Mouse (Mus musculus) hindbrain, embryonic 13.5 days (tissue): ENCODE results near the gene Rspo4. TPM values are rescaled to one million over a fixed set of nuclear protein-coding genes. Genes with fewer than 3 reads are reported as not detected.
A peak's percentile ranks its signal among the peaks of the same experiment; 100 is the strongest.

Experiments used
- ATAC-seq: fragments of 200-750 bp; cut with Nextera tagmentation; 2 replicates; pipeline ENCODE4 v1.8.0; 2017; ENCODE audit warnings: moderate TSS enrichment; ENCODE audit not compliant: low FRiP score
- H3K27ac ChIP-seq: fragments of 300-500 bp; sonication (generic); 2 replicates; pipeline ENCODE4 v1.5.1; 2015; ENCODE audit warnings: inconsistent platforms, mild to moderate bottlenecking, moderate library complexity
- H3K27me3 ChIP-seq: fragments of 300-500 bp; sonication (generic); 2 replicates; pipeline ENCODE4 v1.6.1; 2015; ENCODE audit warnings: mild to moderate bottlenecking, inconsistent platforms
- H3K36me3 ChIP-seq: fragments of 300-500 bp; sonication (generic); 2 replicates; pipeline ENCODE4 v1.6.1; 2015; ENCODE audit warnings: mild to moderate bottlenecking, inconsistent platforms
- H3K4me1 ChIP-seq: fragments of 300-500 bp; sonication (generic); replicated peaks from 2 replicates; pipeline ENCODE4 v1.6.1; 2015; ENCODE audit warnings: inconsistent platforms
- H3K4me2 ChIP-seq: fragments of 300-500 bp; sonication (generic); 2 replicates; pipeline ENCODE4 v1.6.1; 2015; ENCODE audit warnings: inconsistent platforms, mild to moderate bottlenecking, moderate library complexity
- H3K4me3 ChIP-seq: fragments of 300-500 bp; sonication (generic); 2 replicates; pipeline ENCODE4 v1.5.1; 2015; ENCODE audit warnings: mild to moderate bottlenecking, inconsistent platforms
- H3K9ac ChIP-seq: fragments of 300-500 bp; sonication (generic); 2 replicates; pipeline ENCODE4 v1.6.1; 2015; ENCODE audit warnings: mild to moderate bottlenecking, inconsistent platforms
- H3K9me3 ChIP-seq: fragments of 300-500 bp; sonication (generic); 2 replicates; pipeline ENCODE4 v1.6.1; 2016; ENCODE audit warnings: inconsistent platforms
- WGBS: fragments of 180-500 bp; shearing (Covaris S2); methylation state at CpG from one replicate; pipeline ENCODE4 v1.1.7; 2015; 5-methylcytosine and 5-hydroxymethylcytosine counted together
- polyA plus RNA-seq: library from polyadenylated mRNA; unstranded; fragments of >200 nt; fragmentation: Nextera tagmentation; extraction: Ambion mirVana; gene quantifications from 2 replicates; pipeline ENCODE4 v1.2.1, GENCODE M21; 2015

Gene Rspo4
- 0.39 and 0.47 TPM in 2 replicates for polyA plus RNA-seq

DNA sequence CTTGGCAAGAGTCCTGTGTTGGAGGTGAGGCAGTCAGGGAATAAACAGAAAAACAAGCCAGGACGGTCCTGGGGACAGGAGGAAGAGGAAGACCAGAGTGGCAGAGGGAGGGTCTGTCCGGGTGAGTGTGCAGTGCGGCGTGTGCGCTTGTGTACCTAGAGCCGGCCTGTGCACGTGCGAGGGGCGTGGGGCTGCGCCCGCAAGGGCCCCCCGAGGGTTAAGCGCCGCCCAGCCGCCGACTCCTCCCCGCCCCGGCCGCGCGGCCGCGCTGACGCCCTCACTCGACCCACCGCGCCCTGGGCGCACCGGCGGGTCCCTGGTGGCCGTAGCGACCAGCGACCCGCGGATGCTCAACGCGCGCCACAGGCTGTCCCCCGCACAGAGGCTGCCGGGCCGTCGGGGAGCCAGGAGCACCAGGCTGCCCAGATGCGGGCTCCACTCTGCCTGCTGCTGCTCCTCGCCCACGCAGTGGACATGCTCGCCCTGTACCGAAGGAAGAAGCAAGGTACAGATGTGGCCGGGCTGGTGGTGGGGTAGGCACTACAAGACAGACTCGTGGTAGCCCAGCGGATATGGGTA, at the start of gene Rspo4:
TSS of gene Rspo4 (plus strand) at position 280 of the 579 bp plus-strand sequence.
- peaks cover 56% of the 10 kb centered on the region for H3K27me3 ChIP-seq
- peak within 1 kb of the TSS; percentile 67 for H3K4me2 ChIP-seq
- no peak within 1 kb of the TSS for H3K27ac ChIP-seq
- H3K4me3 ChIP-seq: peak within 1 kb of the TSS; percentile 40
- peak within 1 kb of the TSS; percentile 51 for H3K9ac ChIP-seq
- ATAC-seq: no peak
- H3K9me3 ChIP-seq: no peaks in the 10 kb centered on the region
- WGBS: 2% methylated on average over 50 of the region's 50 CpGs
- H3K4me1 ChIP-seq: peaks cover 11% of the 10 kb centered on the region
- H3K36me3 ChIP-seq: no peaks in the 10 kb centered on the region

DNA sequence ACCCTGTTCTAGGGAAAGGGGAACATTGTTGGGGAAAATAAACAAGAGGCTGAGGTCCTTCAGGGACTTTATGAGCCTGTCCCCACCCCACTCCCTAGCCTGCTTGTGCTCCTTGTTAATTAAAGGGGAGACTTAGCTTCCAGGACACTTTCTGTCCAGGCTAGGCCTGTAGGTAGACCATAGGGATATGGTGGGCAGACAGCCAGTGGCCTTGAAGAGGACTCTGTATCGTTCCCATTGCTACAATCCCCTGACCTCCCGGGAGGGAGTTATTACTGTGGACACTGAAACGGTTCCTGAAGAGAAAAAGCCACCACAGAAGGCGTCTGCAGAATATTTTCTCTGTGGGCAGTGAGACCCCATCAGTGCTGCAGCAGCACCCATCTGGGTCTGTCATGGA, 27.1 kb upstream of the Rspo4 start:
- Histone ChIP-seq H3K9me3 (no peaks in the 10 kb centered on the region), H3K9ac (no peak overlapping the region), H3K36me3 (no peaks in the 10 kb centered on the region), H3K4me1 (no peaks in the 10 kb centered on the region), H3K27me3 (no peaks in the 10 kb centered on the region), H3K4me3 (no peak overlapping the region), H3K27ac (no peak overlapping the region), H3K4me2 (no peak overlapping the region)
- no peak for ATAC-seq
- WGBS: 73% methylated on average over 4 of the region's 4 CpGs

DNA sequence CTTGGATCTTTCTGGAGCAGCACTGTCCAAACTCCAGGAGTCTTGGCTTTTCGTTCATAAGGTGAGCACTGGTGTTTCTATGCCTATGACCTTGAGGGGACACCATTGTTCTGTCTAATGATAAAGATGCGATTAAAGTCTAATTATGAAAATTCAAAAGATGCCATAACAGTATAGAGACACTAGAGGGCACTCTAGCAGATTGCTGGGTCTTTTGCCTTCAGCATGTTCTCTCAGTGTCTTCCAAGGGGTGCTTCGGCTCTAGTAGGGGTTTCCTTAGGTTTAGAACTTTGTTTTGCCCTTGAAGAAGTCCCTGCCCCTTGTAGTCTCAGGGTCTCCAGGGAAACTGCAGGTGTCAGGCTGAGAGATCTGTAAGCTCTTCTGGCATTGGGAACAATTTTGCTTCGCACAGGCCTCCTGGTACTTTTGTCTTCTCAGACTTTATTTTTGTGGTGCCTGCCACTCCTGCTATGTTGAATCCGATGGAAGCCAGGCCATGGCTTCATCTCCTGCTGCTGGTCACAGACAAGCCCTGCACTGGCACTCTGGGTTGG, 19.6 kb downstream of the Rspo4 start:
- no peak overlapping the region for H3K4me3 ChIP-seq
- no peaks in the 10 kb centered on the region for H3K27me3 ChIP-seq
- no peak overlapping the region for H3K4me2 ChIP-seq
- no peak overlapping the region for H3K9ac ChIP-seq
- peaks cover 7% of the 10 kb centered on the region; the same call in 1 of the 2 replicates for H3K4me1 ChIP-seq
- ATAC-seq: no peak
- 46% methylated on average over 5 of the region's 5 CpGs for WGBS
- H3K27ac ChIP-seq: no peak overlapping the region
- no peaks in the 10 kb centered on the region for H3K9me3 ChIP-seq
- no peaks in the 10 kb centered on the region for H3K36me3 ChIP-seq

DNA sequence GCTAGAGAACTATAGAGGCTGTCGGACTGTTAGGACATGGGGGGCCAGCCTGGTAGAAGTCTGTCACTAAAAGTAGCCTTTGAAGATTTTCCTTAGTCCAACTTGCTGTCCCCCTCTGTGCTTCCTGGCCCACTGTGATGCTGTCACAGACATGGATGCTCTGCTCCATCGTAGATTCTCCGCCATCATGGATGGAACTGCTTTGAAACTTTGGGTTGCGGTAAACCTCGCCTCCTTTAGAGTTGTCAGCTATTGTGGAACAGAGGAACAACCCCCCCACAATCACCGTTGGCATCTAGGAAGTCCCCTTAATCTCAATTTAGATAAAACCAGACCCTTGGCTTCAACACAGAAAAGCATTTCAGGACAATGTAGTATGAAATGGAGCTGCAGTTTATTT, 22.2 kb downstream of the Rspo4 start:
- no peaks in the 10 kb centered on the region for H3K36me3 ChIP-seq
- no peaks in the 10 kb centered on the region for H3K9me3 ChIP-seq
- 89% methylated on average over 6 of the region's 6 CpGs for WGBS
- H3K4me3 ChIP-seq: no peak overlapping the region
- no peak overlapping the region for H3K9ac ChIP-seq
- peaks cover 7% of the 10 kb centered on the region; the same call in 1 of the 2 replicates for H3K4me1 ChIP-seq
- peaks cover 5% of the 10 kb centered on the region; the same call in 1 of the 2 replicates for H3K27me3 ChIP-seq
- no peak overlapping the region for H3K4me2 ChIP-seq
- ATAC-seq: no peak
- H3K27ac ChIP-seq: no peak overlapping the region

DNA sequence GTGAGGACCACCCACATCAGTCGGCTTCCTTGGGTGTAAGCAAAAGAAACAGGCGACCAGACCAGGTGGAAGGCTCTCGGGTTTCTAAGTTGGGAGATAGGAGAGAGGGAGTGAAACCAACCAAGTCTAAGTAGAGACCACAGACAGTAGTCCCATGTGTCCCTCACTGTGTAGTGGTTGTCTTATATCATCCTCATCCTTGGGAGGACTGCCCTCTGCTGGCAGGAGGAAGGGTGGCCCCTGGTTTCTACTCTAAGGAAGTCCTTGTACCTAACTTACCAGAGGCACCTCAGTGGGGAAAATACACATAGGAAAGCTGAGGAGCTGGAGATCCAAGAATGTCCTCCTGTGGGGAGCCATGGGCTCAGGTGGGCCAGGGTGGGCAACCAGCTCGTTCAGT, 23.8 kb downstream of the Rspo4 start:
- H3K4me2 ChIP-seq: no peak overlapping the region
- no peaks in the 10 kb centered on the region for H3K9me3 ChIP-seq
- H3K4me1 ChIP-seq: peaks cover 7% of the 10 kb centered on the region; the same call in 1 of the 2 replicates
- H3K27ac ChIP-seq: no peak overlapping the region
- 40% methylated on average over 4 of the region's 4 CpGs for WGBS
- no peaks in the 10 kb centered on the region for H3K36me3 ChIP-seq
- H3K27me3 ChIP-seq: peaks cover 5% of the 10 kb centered on the region; the same call in 1 of the 2 replicates
- H3K4me3 ChIP-seq: no peak overlapping the region
- H3K9ac ChIP-seq: no peak overlapping the region
- peak; percentile 26 for ATAC-seq

- Histone ChIP-seq H3K9ac (no peak overlapping the region), H3K4me3 (no peak overlapping the region), H3K27me3 (peaks cover 5% of the 10 kb centered on the region; the same call in 1 of the 2 replicates), H3K36me3 (no peaks in the 10 kb centered on the region), H3K4me2 (no peak overlapping the region), H3K9me3 (no peaks in the 10 kb centered on the region), H3K27ac (no peak overlapping the region), H3K4me1 (no peaks in the 10 kb centered on the region)
- ATAC-seq: no peak
- 91% methylated on average over 8 of the region's 8 CpGs for WGBS
These were observed 25.5 kb downstream of the Rspo4 start for GRCm38 (mm10) chr2:151868196-151868595.

GRCm38 (mm10) chr2:151874551-151874950, 31.8 kb downstream of the Rspo4 start:
- no peaks in the 10 kb centered on the region for H3K36me3 ChIP-seq
- no peak overlapping the region for H3K4me2 ChIP-seq
- no peak overlapping the region for H3K4me3 ChIP-seq
- no peak overlapping the region for H3K27ac ChIP-seq
- H3K4me1 ChIP-seq: no peaks in the 10 kb centered on the region
- no peak overlapping the region for H3K9ac ChIP-seq
- no peaks in the 10 kb centered on the region for H3K9me3 ChIP-seq
- ATAC-seq: no peak
- no peaks in the 10 kb centered on the region for H3K27me3 ChIP-seq

DNA sequence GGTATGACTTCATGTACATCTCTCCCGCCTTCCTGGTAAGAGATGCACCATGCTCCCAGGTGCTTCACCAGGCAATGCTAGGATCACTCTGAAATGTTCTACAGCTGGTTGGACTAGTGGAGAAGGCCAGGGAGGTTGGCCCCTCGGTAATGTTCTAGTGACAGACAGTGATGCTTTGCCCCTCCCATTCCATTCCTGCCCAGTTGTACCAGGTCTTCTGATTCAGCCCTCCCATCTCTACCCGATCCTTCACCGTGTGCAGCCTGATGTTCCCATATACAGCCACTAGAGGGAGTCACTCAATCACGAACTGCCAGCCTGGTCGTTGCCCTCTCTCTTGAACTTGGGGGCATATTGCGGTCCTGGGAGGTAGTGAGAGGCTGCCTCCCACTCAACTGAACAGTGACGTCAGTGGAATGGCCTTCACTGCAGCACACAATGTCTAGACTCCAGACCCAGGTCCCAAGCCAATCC, 33.3 kb downstream of the Rspo4 start:
- Histone ChIP-seq H3K4me2 (no peak overlapping the region), H3K36me3 (no peaks in the 10 kb centered on the region)

DNA sequence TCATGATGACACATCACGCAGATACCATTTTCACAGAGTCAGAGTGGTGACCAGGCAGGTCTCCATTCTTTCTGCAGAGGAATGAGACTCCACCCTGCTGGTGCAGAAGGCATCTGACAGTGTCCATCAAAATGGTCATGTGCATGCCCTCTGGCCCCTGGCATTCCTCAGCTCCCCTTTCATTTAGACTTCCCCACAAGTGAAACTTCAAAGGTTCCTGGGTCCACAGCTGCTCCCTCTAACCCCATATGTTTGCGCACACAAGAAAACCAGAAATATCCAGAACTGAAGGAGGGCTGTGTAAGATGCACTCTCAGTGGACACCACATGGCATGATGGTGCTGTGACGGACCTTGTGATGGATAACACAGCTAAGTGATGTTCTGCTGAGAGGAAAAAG, 35.9 kb downstream of the Rspo4 start:
- Histone ChIP-seq H3K4me3 (no peak overlapping the region), H3K27ac (no peak overlapping the region), H3K9ac (no peak overlapping the region), H3K4me1 (no peaks in the 10 kb centered on the region), H3K27me3 (no peaks in the 10 kb centered on the region), H3K9me3 (no peaks in the 10 kb centered on the region), H3K4me2 (no peak overlapping the region), H3K36me3 (no peaks in the 10 kb centered on the region)
- WGBS: 80% methylated on average over 3 of the region's 3 CpGs
- ATAC-seq: no peak

More for the DNA sequence above, 33.3 kb downstream of the Rspo4 start:
- no peaks in the 10 kb centered on the region for H3K4me1 ChIP-seq
- H3K4me3 ChIP-seq: no peak overlapping the region
- H3K9ac ChIP-seq: no peak overlapping the region
- 14% methylated on average over 8 of the region's 8 CpGs for WGBS
- ATAC-seq: peak; percentile 71
- H3K27me3 ChIP-seq: no peaks in the 10 kb centered on the region
- no peak overlapping the region for H3K27ac ChIP-seq
- no peaks in the 10 kb centered on the region for H3K9me3 ChIP-seq

GRCm38 (mm10) chr2:151879760-151880159, 37.0 kb downstream of the Rspo4 start:
- no peaks in the 10 kb centered on the region for H3K27me3 ChIP-seq
- no peak overlapping the region for H3K4me2 ChIP-seq
- H3K36me3 ChIP-seq: no peaks in the 10 kb centered on the region
- H3K9me3 ChIP-seq: no peaks in the 10 kb centered on the region
- 68% methylated on average over 2 of the region's 2 CpGs for WGBS
- H3K4me1 ChIP-seq: no peaks in the 10 kb centered on the region
- ATAC-seq: no peak
- H3K27ac ChIP-seq: no peak overlapping the region
- no peak overlapping the region for H3K4me3 ChIP-seq
- H3K9ac ChIP-seq: no peak overlapping the region

GRCm38 (mm10) chr2:151891031-151891430, 48.3 kb downstream of the Rspo4 start:
- WGBS: 52% methylated on average over 6 of the region's 6 CpGs
- no peaks in the 10 kb centered on the region for H3K36me3 ChIP-seq
- no peak overlapping the region for H3K4me2 ChIP-seq
- H3K9ac ChIP-seq: no peak overlapping the region
- peaks cover 11% of the 10 kb centered on the region for H3K4me1 ChIP-seq
- no peak overlapping the region for H3K4me3 ChIP-seq
- no peaks in the 10 kb centered on the region for H3K9me3 ChIP-seq
- H3K27ac ChIP-seq: no peak overlapping the region
- ATAC-seq: no peak
- H3K27me3 ChIP-seq: no peaks in the 10 kb centered on the region

- Histone ChIP-seq H3K27me3 (no peaks in the 10 kb centered on the region), H3K4me3 (no peak overlapping the region), H3K27ac (no peak overlapping the region), H3K4me1 (peaks cover 11% of the 10 kb centered on the region), H3K4me2 (no peak overlapping the region), H3K9ac (no peak overlapping the region), H3K36me3 (no peaks in the 10 kb centered on the region), H3K9me3 (no peaks in the 10 kb centered on the region)
- WGBS: 41% methylated on average over 15 of the region's 15 CpGs
- no peak for ATAC-seq
These were observed 50.5 kb downstream of the Rspo4 start for GRCm38 (mm10) chr2:151893122-151893774.
